Mouse (Mus musculus) spleen, adult 18-20 months (tissue): ENCODE measurements around the gene Cdh3.

Experiments used
- DNase-seq, 2 experiments: peaks; one replicate each; pipeline ENCODE4 v3.0.0; 2022; ENCODE audit warnings: mixed read lengths in 2 of 2

Cdh3 gene

DNA sequence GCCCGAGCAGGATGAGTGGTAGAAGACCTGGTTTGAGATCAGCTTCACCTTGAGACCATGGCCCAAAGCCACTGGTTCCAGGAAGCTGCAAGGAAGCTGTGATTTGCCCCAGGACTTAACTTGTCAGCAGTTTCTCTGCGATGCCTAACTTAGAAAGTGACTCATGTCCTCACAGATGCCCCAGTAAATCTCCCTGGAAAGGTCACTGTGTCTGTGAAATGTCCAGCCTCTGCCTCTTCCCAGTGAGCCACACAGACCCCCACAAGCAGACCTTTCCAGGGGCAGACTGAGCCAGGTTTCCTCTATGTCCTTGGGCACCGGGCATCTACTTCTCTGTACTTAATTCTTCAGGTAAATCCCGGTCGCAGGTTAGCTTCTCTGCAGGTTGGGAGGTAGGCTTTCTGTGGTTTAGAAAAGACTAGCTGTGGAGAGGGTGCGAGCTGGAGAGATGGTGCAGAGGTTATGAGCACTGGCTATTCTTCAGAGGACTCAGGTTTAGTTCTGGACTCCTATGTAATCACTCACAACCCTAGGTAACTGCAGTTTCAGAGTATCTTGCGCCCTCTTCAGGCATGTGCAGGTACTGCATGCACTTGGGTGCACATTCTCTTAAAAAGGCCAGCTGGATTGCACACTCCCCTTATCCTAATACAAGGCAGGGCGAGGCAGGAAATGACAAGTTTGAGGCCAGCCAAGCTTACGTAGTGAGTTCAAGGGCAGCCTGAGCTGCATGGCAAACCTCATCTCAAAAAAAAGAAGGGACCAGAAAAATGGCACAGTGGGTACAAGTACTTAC lies 16.7 kb downstream of the Cdh3 start:
- DNase-seq, result no peak

DNA sequence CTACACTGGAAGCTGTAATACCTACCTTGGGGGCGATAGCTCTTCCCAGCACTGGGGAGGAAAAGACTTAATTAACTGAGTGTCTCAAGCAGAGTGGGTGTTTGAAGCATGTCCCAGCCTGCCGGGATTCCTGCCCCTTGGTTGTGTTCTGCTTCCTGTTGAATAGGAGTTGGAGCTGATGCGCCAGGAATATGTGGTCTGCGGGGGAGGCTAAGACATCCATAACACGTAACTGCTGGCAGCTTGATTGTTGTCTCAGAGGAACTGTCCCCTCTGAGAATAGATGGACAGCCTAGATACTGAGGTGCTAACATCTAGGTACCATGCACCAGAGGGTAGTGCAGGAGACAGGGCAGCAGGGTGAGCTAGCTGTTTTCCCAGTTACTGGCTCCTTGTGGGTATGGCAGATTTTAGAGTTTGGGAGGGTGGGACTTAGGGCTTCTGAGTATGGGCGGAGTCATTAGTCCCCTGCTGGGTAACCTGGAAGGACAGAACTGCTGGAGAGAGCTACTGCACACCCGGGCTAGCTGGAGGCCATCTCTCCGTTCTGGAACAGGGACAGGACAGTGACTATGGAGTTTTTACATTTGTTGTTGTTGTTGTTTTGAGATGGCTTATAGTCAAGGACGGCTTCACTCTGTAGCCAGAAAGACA lies 18.0 kb downstream of the Cdh3 start:
- no peak for DNase-seq

DNA sequence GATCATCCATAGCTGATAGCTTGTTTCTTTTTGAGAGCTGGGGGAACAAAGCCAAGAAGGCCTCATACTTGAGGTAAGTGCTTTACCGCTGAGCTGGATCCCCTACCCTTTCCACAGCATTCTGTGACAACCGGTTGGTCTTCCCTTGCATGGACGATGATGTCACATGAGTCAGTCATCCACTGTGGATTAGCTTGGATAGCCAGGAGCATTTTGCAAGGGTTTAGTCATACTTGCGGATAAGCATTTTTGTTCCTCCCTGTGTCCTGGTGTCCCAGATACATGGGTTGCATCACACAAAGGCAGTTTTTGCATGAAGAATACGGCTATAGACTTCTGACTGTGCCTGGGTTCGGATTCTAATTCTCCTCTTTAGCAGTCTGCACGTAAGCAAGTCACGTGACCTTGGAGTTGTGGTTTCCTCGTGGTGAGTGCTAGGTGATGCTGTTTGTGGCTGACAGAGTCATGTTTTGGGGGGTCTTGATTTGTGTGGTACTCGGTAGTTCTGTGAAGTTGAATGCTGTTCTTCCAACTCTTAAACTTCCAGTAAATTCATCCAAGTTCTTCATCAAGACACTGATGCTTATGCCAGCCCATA lies 19.3 kb downstream of the Cdh3 start:
- no peak for DNase-seq

GRCm38 (mm10) chr8:106530566-106530965 lies 19.9 kb downstream of the Cdh3 start:
- no peak for DNase-seq

- no peak for DNase-seq
Measured at GRCm38 (mm10) chr8:106533709-106534108, 23.0 kb downstream of the Cdh3 start.

DNA sequence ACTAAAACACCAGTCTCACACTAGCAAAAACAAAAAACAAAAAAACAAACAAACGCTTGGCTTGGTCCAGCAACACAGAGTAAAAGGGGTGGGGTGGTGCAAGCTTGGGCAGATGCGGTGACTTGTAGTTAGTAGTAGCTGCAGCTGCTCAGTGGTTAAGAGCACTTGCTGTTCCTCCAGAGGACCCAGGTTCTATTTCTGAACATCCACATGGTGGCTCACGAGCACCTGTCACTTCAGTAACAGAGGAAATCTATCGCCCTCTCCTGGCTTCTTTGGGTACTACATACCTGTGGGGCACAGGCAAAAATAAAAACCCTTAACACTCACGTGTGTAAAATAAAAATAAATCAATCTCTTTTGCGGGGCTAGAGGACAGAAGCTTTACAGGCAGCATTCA lies 23.8 kb downstream of the Cdh3 start:
- peak in 1 of 2 experiments; percentile 47 for DNase-seq

GRCm38 (mm10) chr8:106535448-106535847 lies 24.8 kb downstream of the Cdh3 start:
- DNase-seq, result no peak

- no peak for DNase-seq
Measured at GRCm38 (mm10) chr8:106539193-106539592, 28.5 kb downstream of the Cdh3 start.

- no peak for DNase-seq
Measured at GRCm38 (mm10) chr8:106541002-106541401, 30.3 kb downstream of the Cdh3 start.

DNA sequence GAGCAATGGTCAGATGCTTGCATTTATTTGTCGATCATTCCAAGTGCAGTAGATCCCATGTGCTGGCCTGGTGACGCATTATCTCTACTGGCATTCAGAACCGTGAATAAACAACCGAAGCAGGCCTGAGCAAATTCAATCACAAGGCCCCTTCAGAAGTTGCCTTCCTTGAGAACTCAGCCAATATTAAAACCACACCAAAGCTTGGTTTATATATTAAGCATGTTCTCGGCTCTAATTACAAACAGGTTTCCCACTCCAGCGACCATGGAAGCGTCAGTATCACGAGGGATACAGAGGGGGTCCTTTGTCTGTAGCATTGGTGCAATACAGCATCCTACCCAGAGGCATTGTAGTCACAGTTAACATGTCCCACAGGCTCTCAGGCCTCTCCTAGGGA lies 32.4 kb downstream of the Cdh3 start:
- no peak for DNase-seq

DNA sequence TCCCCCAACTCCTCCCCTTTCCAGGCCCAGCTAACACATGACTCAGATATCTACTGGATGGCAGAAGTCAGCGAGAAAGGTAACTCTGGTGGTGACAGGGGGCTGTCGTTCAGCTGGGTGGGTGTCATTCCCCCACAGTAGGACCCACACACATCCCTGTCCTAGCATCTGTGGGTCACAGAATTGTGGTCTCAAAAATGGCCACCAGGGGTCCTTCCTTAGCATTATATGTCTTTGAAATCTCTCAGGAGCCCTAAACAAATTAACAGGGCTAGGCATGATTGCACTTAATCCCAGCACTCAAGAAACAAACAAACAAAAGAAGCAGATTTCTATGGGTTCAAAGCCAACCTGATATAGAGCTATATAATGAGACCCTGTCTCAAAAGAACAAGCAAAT lies 34.5 kb downstream of the Cdh3 start:
- DNase-seq, result peak in 1 of 2 experiments; percentile 22

- DNase-seq, result no peak
Measured at GRCm38 (mm10) chr8:106546746-106547145, 36.1 kb downstream of the Cdh3 start.

DNA sequence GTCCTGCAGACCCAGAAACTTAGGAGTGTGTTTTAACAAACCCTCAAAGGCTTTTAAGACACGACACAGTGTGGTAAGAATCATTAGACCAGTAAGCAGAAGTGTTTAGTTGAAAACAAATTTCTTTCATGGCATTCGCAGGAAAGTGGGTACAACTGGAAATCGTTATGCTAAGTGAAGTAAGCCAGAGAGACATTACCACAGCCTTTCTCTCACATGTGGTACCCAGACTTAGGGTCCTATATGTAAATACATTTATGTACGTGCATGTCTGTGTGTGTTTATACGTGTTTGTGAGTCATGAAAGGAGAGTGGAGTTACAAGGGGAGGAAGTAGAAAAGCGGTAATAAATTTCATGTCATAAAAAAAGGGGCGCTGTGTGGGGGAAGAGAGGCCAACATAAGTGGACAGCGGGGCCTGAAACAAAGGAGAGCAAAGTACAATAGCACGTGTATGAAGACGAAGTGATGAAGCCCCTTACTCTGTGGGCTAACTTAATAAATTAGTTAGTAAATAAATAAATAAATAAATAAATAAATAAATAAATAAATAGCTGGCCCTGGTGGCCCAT lies 37.8 kb downstream of the Cdh3 start:
- DNase-seq, result no peak

GRCm38 (mm10) chr8:106550906-106551305 lies 40.2 kb downstream of the Cdh3 start:
- no peak for DNase-seq

DNA sequence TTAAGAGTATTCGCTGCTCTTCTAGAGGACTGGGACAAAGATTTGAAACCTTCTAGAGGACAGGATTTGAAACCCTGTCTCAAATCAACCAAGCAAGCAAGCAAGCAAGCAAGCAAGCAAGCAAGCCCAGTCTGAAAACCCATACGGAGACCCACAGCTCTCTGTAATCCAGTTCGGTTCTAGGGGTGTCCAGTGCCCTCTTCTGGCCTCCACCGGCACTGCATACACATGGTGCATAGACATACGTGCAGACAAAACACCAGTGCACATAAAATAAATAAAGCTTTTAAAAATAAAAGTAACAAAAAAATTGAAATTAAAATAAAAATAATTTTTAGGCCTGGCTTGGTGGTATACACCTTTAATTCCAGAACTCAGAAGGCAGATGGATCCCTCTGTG lies 43.3 kb downstream of the Cdh3 start:
- no peak for DNase-seq

GRCm38 (mm10) chr8:106556068-106556645 lies 45.5 kb downstream of the Cdh3 start:
- DNase-seq, result no peak

- no peak for DNase-seq
Measured at GRCm38 (mm10) chr8:106559844-106560243, 49.2 kb downstream of the Cdh3 start.

DNA sequence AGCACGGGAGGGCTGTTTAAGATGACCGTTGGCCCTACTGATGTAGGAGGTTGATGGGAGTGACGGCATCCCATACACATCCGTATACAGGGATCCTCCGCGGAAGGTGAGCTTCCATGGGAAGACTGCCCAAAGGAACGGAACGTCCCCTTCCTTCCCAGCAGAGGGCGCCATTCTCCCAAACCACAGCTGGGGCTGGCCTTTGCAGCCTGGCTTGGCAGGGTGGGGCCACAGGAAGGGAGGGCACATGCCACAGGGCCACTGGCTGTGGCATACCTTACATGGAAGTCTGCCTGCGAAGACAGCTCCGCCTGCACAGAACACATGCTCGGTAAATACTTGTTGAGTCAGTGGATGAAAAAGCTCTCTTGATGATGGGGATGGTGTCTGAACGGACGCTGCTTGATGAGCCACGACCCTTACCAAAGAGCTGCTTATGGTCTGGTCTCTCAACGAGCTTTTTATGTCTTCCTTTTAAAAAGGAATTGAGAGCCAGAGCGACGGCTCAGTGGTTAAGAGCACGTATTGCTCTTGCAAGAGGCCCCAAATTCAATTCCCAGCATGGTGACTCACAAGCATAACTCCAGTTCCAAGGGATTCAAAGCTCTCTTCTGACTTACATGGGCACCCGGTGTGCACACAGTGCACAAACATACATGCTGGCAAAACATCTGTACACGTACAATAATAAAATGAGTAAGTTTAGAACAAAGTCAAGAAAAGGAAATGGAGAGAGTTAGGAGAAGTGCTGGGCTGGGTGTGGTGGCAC lies 50.6 kb downstream of the Cdh3 start:
- peak; percentile 51 to 60 for DNase-seq

GRCm38 (mm10) chr8:106563691-106564182 lies 53.0 kb downstream of the Cdh3 start:
- DNase-seq, result peak in 1 of 2 experiments; percentile 14

- DNase-seq, result no peak
Measured at GRCm38 (mm10) chr8:106569006-106569405, 58.3 kb downstream of the Cdh3 start.

- no peak for DNase-seq
Measured at GRCm38 (mm10) chr8:106570386-106570785, 59.7 kb downstream of the Cdh3 start.

GRCm38 (mm10) chr8:106571551-106572172 lies 61.0 kb downstream of the Cdh3 start:
- no peak for DNase-seq
